Mouse (Mus musculus) limb, embryonic 14.5 days (tissue): ENCODE measurements around the gene Wnt8b. TPM values are rescaled to one million over a fixed set of nuclear protein-coding genes. Genes with fewer than 3 reads are reported as not detected.

Source experiments
- ATAC-seq: fragments of 200-750 bp; cut with Nextera tagmentation; 2 replicates; pipeline ENCODE4 v1.8.0; 2017; ENCODE audit warnings: low read depth, moderate number of reproducible peaks, moderate TSS enrichment; ENCODE audit not compliant: low FRiP score
- DNase-seq: peaks from one replicate; pipeline ENCODE4 v3.0.0-alpha.2; 2015; ENCODE audit warnings: low spot score
- H3K27ac ChIP-seq: fragments of 300-500 bp; sonication (generic); replicated peaks from 2 replicates; pipeline ENCODE4 v1.5.1; 2014; ENCODE audit warnings: low read depth, mild to moderate bottlenecking, low read length, moderate library complexity, mixed read lengths
- H3K27me3 ChIP-seq: fragments of 300-500 bp; sonication (generic); 2 replicates; pipeline ENCODE4 v1.6.1; 2014; ENCODE audit warnings: low read length, mixed read lengths; ENCODE audit not compliant: control insufficient read depth, insufficient read depth
- H3K36me3 ChIP-seq: fragments of 300-500 bp; sonication (generic); 2 replicates; pipeline ENCODE4 v1.6.1; 2014; ENCODE audit warnings: mild to moderate bottlenecking, low read length, moderate library complexity, mixed read lengths; ENCODE audit not compliant: control insufficient read depth, insufficient read depth
- H3K4me1 ChIP-seq: fragments of 300-500 bp; sonication (generic); 2 replicates; pipeline ENCODE4 v1.6.1; 2014; ENCODE audit warnings: antibody characterized with exemption, low read length, mixed read lengths; ENCODE audit not compliant: control insufficient read depth, insufficient read depth
- H3K4me2 ChIP-seq: fragments of 300-500 bp; sonication (generic); replicated peaks from 2 replicates; pipeline ENCODE4 v1.6.1; 2014; ENCODE audit warnings: low read depth, mild to moderate bottlenecking, low read length, moderate library complexity; ENCODE audit not compliant: severe bottlenecking
- H3K4me3 ChIP-seq: fragments of 300-500 bp; sonication (generic); replicated peaks from 2 replicates; pipeline ENCODE4 v1.5.1; 2014; ENCODE audit warnings: low read length
- H3K9ac ChIP-seq: fragments of 300-500 bp; sonication (generic); 2 replicates; pipeline ENCODE4 v1.6.1; 2014; ENCODE audit warnings: mild to moderate bottlenecking, low read depth, low read length, moderate library complexity; ENCODE audit not compliant: severe bottlenecking
- H3K9me3 ChIP-seq: fragments of 300-500 bp; sonication (generic); 2 replicates; pipeline ENCODE4 v1.6.1; 2016; ENCODE audit warnings: low read length; ENCODE audit not compliant: control insufficient read depth
- POLR2A ChIP-seq: fragments of 200-500 bp; IDR thresholded peaks from 2 replicates; pipeline ENCODE4 v1.8.0; 2012; ENCODE audit warnings: inconsistent platforms, mild to moderate bottlenecking, moderate library complexity, borderline replicate concordance; ENCODE audit not compliant: insufficient read depth, insufficient read length; ENCODE audit errors: extremely low read depth
- WGBS: fragments of 180-500 bp; shearing (Covaris S2); extraction: QIAGEN DNeasy Blood & Tissue Kit; methylation state at CpG from one replicate; pipeline ENCODE4 v1.1.7; 2014; 5-methylcytosine and 5-hydroxymethylcytosine counted together
- polyA plus RNA-seq, 2 experiments: library from polyadenylated mRNA; depleted of rRNA in 1 of 2; stranded (reverse) in 1 of 2; unstranded in 1 of 2; fragments of >200 nt; fragmentation: Nextera tagmentation in 1 of 2; extraction: Ambion mirVana in 1 of 2; gene quantifications; 2 replicates each; pipeline versions ENCODE4 v1.2.1 to v1.2.3; 2012 to 2014

Wnt8b gene
- polyA plus RNA-seq, 2 experiments, result 0.04 TPM; not detected in 1

- 4% methylated on average over 10 of the region's 10 CpGs for WGBS
- no peaks in the 10 kb centered on the region for H3K9me3 ChIP-seq
- no peak for ATAC-seq
Measured at GRCm38 (mm10) chr19:44474158-44474557, 19.1 kb upstream of the Wnt8b start.

GRCm38 (mm10) chr19:44475268-44475667 is 18.0 kb upstream of the Wnt8b start:
- DNase-seq (no peak), ATAC-seq (no peak)
- TF ChIP-seq POLR2A, result no peak
- Histone ChIP-seq H3K9ac (no peak overlapping the region), H3K9me3 (no peaks in the 10 kb centered on the region), H3K36me3 (no peaks in the 10 kb centered on the region), H3K27me3 (no peaks in the 10 kb centered on the region), H3K4me3 (no peak overlapping the region), H3K27ac (no peak overlapping the region), H3K4me1 (no peaks in the 10 kb centered on the region), H3K4me2 (no peak overlapping the region)
- 89% methylated on average over 6 of the region's 6 CpGs for WGBS

More at GRCm38 (mm10) chr19:44474158-44474557, 19.1 kb upstream of the Wnt8b start:
- Histone ChIP-seq H3K4me2 (no peak overlapping the region), H3K27me3 (no peaks in the 10 kb centered on the region), H3K27ac (no peak overlapping the region), H3K4me1 (no peaks in the 10 kb centered on the region), H3K9ac (no peak overlapping the region), H3K36me3 (no peaks in the 10 kb centered on the region), H3K4me3 (no peak overlapping the region)
- DNase-seq, result peak; percentile 66
- TF ChIP-seq POLR2A, result no peak

- WGBS, result 54% methylated on average over 3 of the region's 3 CpGs
- no peak for TF ChIP-seq POLR2A
- Histone ChIP-seq H3K27me3 (no peaks in the 10 kb centered on the region), H3K27ac (no peak overlapping the region), H3K4me1 (no peaks in the 10 kb centered on the region), H3K36me3 (no peaks in the 10 kb centered on the region), H3K4me2 (no peak overlapping the region), H3K9me3 (no peaks in the 10 kb centered on the region), H3K9ac (no peak overlapping the region), H3K4me3 (no peak overlapping the region)
- ATAC-seq (no peak), DNase-seq (no peak)
Measured at GRCm38 (mm10) chr19:44476541-44476940, 16.7 kb upstream of the Wnt8b start.

- no peak for TF ChIP-seq POLR2A
- no peaks in the 10 kb centered on the region for H3K4me1 ChIP-seq
- no peak for ATAC-seq
- H3K4me2 ChIP-seq, result no peak overlapping the region
- H3K4me3 ChIP-seq, result no peak overlapping the region
- no peak for DNase-seq
- no peak overlapping the region for H3K9ac ChIP-seq
- no peaks in the 10 kb centered on the region for H3K9me3 ChIP-seq
- 15% methylated on average over 8 of the region's 8 CpGs for WGBS
- H3K27ac ChIP-seq, result no peak overlapping the region
- H3K27me3 ChIP-seq, result no peaks in the 10 kb centered on the region
- no peaks in the 10 kb centered on the region for H3K36me3 ChIP-seq
Measured at GRCm38 (mm10) chr19:44487266-44487665, 6.0 kb upstream of the Wnt8b start.

GRCm38 (mm10) chr19:44496511-44496910 is 3.2 kb downstream of the Wnt8b start:
- ATAC-seq (no peak), DNase-seq (no peak)
- Histone ChIP-seq H3K36me3 (no peaks in the 10 kb centered on the region), H3K4me3 (no peak overlapping the region), H3K27ac (no peak overlapping the region), H3K4me2 (no peak overlapping the region), H3K9ac (no peak overlapping the region), H3K27me3 (0 out of 2 replicates have a peak, but pooled peaks cover 4% of the 10 kb centered on the region), H3K4me1 (0 out of 2 replicates have a peak, but pooled peaks cover 3% of the 10 kb centered on the region), H3K9me3 (no peaks in the 10 kb centered on the region)
- WGBS, result 50% methylated on average over 8 of the region's 8 CpGs
- TF ChIP-seq POLR2A, result no peak

GRCm38 (mm10) chr19:44496941-44497340 is 3.7 kb downstream of the Wnt8b start:
- Histone ChIP-seq H3K4me2 (no peak overlapping the region), H3K36me3 (no peaks in the 10 kb centered on the region), H3K27me3 (0 out of 2 replicates have a peak, but pooled peaks cover 4% of the 10 kb centered on the region), H3K27ac (no peak overlapping the region), H3K9me3 (no peaks in the 10 kb centered on the region), H3K4me3 (no peak overlapping the region), H3K4me1 (0 out of 2 replicates have a peak, but pooled peaks cover 3% of the 10 kb centered on the region), H3K9ac (no peak overlapping the region)
- 80% methylated on average over 10 of the region's 10 CpGs for WGBS
- no peak for DNase-seq
- no peak for TF ChIP-seq POLR2A
- ATAC-seq, result no peak
